Mouse (Mus musculus): Measurements from ENCODE around the gene Rabggta.

The Rabggta gene

GRCm38 (mm10) chr14:55714893-55715292 lies 7.2 kb downstream of the Rabggta start:
- peaks cover 45% of the 10 kb centered on the region for H3K36me3 ChIP-seq (ENCODE audit: insufficient read depth, low read length)
- H3K4me3 ChIP-seq (replicated peaks; ENCODE audit: low read length), result no peak overlapping the region
- peaks cover 26% of the 10 kb centered on the region for H3K27me3 ChIP-seq (ENCODE audit: insufficient read depth, low read length)
- no peak for TF ChIP-seq POU5F1 (IDR thresholded peaks at IDR 0.05; ENCODE audit: borderline replicate concordance, low read length)
- no peak for TF ChIP-seq CTCF (conservative IDR thresholded peaks at IDR 0.05; ENCODE audit: low read length)
- no peak for TF ChIP-seq NANOG (IDR thresholded peaks at IDR 0.05; ENCODE audit: borderline replicate concordance, low read length)
- no peaks in the 10 kb centered on the region for H3K9me3 ChIP-seq (ENCODE audit: low read length)
- H3K4me1 ChIP-seq (replicated peaks; ENCODE audit: low read depth, low read length), result peaks cover 75% of the 10 kb centered on the region

DNA sequence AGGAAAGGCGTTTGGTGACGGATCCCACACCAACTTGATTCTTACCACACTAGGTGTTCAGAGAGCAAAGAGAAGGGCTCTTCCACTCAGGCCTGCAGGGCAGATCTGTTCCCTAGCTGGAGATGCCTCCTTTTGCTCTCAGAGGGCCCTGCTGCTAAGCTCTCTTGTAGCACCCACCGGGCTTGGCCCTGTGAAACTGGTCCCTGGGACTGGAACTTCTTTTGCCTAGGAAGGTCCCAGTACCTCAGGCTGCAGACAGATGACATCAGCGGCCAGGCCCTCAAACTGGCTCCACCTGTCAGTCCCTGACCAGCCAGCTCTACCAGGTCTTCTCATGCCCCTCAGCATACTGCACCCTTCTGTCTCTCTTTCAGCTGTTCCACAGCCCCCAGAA lies 8.3 kb downstream of the Rabggta start, which contains the start of gene Tgm1:
Tgm1 (minus strand) TSS at position 198 of the 394 bp plus-strand sequence.
- peaks cover 26% of the 10 kb centered on the region for H3K27me3 ChIP-seq (ENCODE audit: insufficient read depth, low read length)
- H3K4me1 ChIP-seq (replicated peaks; ENCODE audit: low read depth, low read length), result peaks cover 75% of the 10 kb centered on the region
- TF ChIP-seq CTCF (conservative IDR thresholded peaks at IDR 0.05; ENCODE audit: low read length), result no peak
- TF ChIP-seq NANOG (IDR thresholded peaks at IDR 0.05; ENCODE audit: borderline replicate concordance, low read length), result no peak
- no peak for TF ChIP-seq POU5F1 (IDR thresholded peaks at IDR 0.05; ENCODE audit: borderline replicate concordance, low read length)
- H3K4me3 ChIP-seq (replicated peaks; ENCODE audit: low read length), result peak within 1 kb of the TSS; percentile 74
- no peaks in the 10 kb centered on the region for H3K9me3 ChIP-seq (ENCODE audit: low read length)
- peaks cover 34% of the 10 kb centered on the region for H3K36me3 ChIP-seq (ENCODE audit: insufficient read depth, low read length)

- TF ChIP-seq POU5F1 (IDR thresholded peaks at IDR 0.05; ENCODE audit: borderline replicate concordance, low read length) (no peak), NANOG (IDR thresholded peaks at IDR 0.05; ENCODE audit: borderline replicate concordance, low read length) (no peak), CTCF (conservative IDR thresholded peaks at IDR 0.05; ENCODE audit: low read length) (no peak)
- Histone ChIP-seq H3K27me3 (ENCODE audit: insufficient read depth, low read length) (peaks cover 26% of the 10 kb centered on the region), H3K9me3 (ENCODE audit: low read length) (no peaks in the 10 kb centered on the region), H3K4me3 (replicated peaks; ENCODE audit: low read length) (peak overlapping the region; percentile 74), H3K36me3 (ENCODE audit: insufficient read depth, low read length) (peaks cover 32% of the 10 kb centered on the region), H3K4me1 (replicated peaks; ENCODE audit: low read depth, low read length) (peaks cover 75% of the 10 kb centered on the region)
Measured at GRCm38 (mm10) chr14:55713007-55713728, 8.9 kb downstream of the Rabggta start.

GRCm38 (mm10) chr14:55711786-55712185 lies 10.3 kb downstream of the Rabggta start:
- no peaks in the 10 kb centered on the region for H3K9me3 ChIP-seq (ENCODE audit: low read length)
- H3K4me1 ChIP-seq (replicated peaks; ENCODE audit: low read depth, low read length), result peaks cover 85% of the 10 kb centered on the region
- peak overlapping the region; percentile 74 for H3K4me3 ChIP-seq (replicated peaks; ENCODE audit: low read length)
- H3K27me3 ChIP-seq (ENCODE audit: insufficient read depth, low read length), result peaks cover 26% of the 10 kb centered on the region
- TF ChIP-seq CTCF (conservative IDR thresholded peaks at IDR 0.05; ENCODE audit: low read length) (peak; percentile 17; the same call in 1 of the 2 replicates), POU5F1 (IDR thresholded peaks at IDR 0.05; ENCODE audit: borderline replicate concordance, low read length) (no peak)
- peaks cover 28% of the 10 kb centered on the region for H3K36me3 ChIP-seq (ENCODE audit: insufficient read depth, low read length)

- Histone ChIP-seq H3K9me3 (ENCODE audit: low read length) (no peaks in the 10 kb centered on the region), H3K36me3 (ENCODE audit: insufficient read depth, low read length) (peaks cover 35% of the 10 kb centered on the region), H3K4me1 (replicated peaks; ENCODE audit: low read depth, low read length) (peaks cover 91% of the 10 kb centered on the region), H3K4me3 (replicated peaks; ENCODE audit: low read length) (peak overlapping the region; percentile 60), H3K27me3 (ENCODE audit: insufficient read depth, low read length) (peaks cover 26% of the 10 kb centered on the region)
- TF ChIP-seq NANOG (IDR thresholded peaks at IDR 0.05; ENCODE audit: borderline replicate concordance, low read length), result no peak
- TF ChIP-seq CTCF (conservative IDR thresholded peaks at IDR 0.05; ENCODE audit: low read length), result no peak
- TF ChIP-seq POU5F1 (IDR thresholded peaks at IDR 0.05; ENCODE audit: borderline replicate concordance, low read length), result no peak
Measured at GRCm38 (mm10) chr14:55709509-55709908, 12.6 kb downstream of the Rabggta start.

DNA sequence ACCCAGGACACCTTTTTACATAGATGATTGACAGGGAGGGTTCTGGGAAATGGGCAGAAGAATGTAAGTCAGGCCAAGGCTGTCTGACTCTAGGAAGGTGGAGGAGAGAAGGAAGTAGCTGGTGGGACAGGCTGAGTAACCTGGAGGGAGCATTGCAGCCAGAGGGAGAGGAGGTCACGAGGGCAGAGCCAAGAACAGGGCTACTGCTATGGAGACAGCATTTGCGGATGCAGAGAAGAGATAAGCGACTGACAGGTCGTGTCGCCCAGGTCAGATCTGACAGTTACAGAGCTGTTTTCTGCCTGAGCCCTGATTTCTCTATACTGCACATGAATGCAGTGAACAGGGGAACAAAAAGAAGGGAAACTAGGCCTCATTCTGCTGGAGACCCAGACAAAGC lies 14.7 kb downstream of the Rabggta start:
- Histone ChIP-seq H3K4me3 (replicated peaks; ENCODE audit: low read length) (no peak overlapping the region), H3K9me3 (ENCODE audit: low read length) (no peaks in the 10 kb centered on the region), H3K27me3 (ENCODE audit: insufficient read depth, low read length) (peaks cover 16% of the 10 kb centered on the region), H3K36me3 (ENCODE audit: insufficient read depth, low read length) (peaks cover 54% of the 10 kb centered on the region), H3K4me1 (replicated peaks; ENCODE audit: low read depth, low read length) (peaks cover 91% of the 10 kb centered on the region)
- TF ChIP-seq NANOG (IDR thresholded peaks at IDR 0.05; ENCODE audit: borderline replicate concordance, low read length) (no peak), CTCF (conservative IDR thresholded peaks at IDR 0.05; ENCODE audit: low read length) (no peak), POU5F1 (IDR thresholded peaks at IDR 0.05; ENCODE audit: borderline replicate concordance, low read length) (no peak)

DNA sequence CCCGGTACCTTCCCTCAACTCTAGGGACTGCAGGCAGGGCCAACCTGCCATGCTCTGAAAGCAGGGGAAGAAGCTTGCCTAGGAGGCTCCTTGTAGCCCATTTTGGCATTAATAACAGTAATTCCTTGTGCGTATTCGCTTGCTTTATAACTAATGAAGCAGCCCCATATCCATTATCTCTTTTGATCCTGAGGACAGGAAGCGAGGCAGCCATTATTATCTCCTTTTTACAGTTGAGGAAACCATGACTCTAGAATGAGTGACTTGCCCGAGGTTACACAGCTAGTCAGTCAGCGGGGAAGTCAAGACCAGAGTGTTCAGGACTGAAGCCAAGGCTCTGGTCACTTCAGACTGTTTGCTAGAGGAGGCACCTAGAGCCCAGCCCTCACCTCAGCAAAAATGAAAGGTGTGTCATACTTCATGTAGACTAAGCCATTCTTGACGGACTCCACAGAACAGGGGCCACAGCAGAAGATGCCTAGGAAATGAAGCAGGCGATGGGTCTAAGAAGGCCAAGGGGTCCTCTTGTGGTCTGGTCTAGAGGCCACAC lies 15.9 kb downstream of the Rabggta start:
- no peak for TF ChIP-seq NANOG (IDR thresholded peaks at IDR 0.05; ENCODE audit: borderline replicate concordance, low read length)
- TF ChIP-seq CTCF (conservative IDR thresholded peaks at IDR 0.05; ENCODE audit: low read length), result no peak
- no peak for TF ChIP-seq POU5F1 (IDR thresholded peaks at IDR 0.05; ENCODE audit: borderline replicate concordance, low read length)
- H3K4me1 ChIP-seq (replicated peaks; ENCODE audit: low read depth, low read length), result peaks cover 91% of the 10 kb centered on the region
- H3K27me3 ChIP-seq (ENCODE audit: insufficient read depth, low read length), result 0 out of 2 replicates have a peak, but pooled peaks cover 4% of the 10 kb centered on the region
- peak overlapping the region; percentile 39; the same call in 1 of the 2 replicates for H3K4me3 ChIP-seq (replicated peaks; ENCODE audit: low read length)
- peaks cover 54% of the 10 kb centered on the region for H3K36me3 ChIP-seq (ENCODE audit: insufficient read depth, low read length)
- no peaks in the 10 kb centered on the region for H3K9me3 ChIP-seq (ENCODE audit: low read length)

DNA sequence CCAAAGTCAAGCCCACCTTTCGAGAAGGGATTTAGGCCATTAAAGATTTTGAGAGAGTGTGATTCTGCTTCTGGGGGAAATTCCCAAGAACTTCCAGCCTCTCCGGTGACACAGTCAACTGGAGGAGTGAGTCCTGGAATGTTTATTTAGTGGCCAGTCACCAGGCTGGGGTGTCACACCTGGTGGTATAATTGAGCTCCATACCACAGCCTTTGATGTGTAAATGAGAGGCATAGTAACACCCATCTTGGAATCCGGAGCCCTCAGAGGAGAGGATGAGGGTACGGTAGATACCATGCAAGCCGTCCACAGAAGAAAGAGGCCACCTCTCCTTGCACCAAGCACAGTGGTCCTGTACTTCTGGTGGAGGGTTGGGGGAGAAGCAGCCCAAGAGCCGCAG lies 19.3 kb downstream of the Rabggta start:
- H3K4me1 ChIP-seq (replicated peaks; ENCODE audit: low read depth, low read length), result peaks cover 74% of the 10 kb centered on the region
- TF ChIP-seq CTCF (conservative IDR thresholded peaks at IDR 0.05; ENCODE audit: low read length) (no peak), NANOG (IDR thresholded peaks at IDR 0.05; ENCODE audit: borderline replicate concordance, low read length) (no peak), POU5F1 (IDR thresholded peaks at IDR 0.05; ENCODE audit: borderline replicate concordance, low read length) (no peak)
- H3K4me3 ChIP-seq (replicated peaks; ENCODE audit: low read length), result 0 out of 2 replicates have a peak overlapping the region, but pooled peaks have one; percentile 5
- H3K36me3 ChIP-seq (ENCODE audit: insufficient read depth, low read length), result peaks cover 70% of the 10 kb centered on the region
- H3K9me3 ChIP-seq (ENCODE audit: low read length), result no peaks in the 10 kb centered on the region
- H3K27me3 ChIP-seq (ENCODE audit: insufficient read depth, low read length), result no peaks in the 10 kb centered on the region
